Mouse (Mus musculus) common myeloid progenitor, adult 5-6 weeks (primary cell): ENCODE measurements around the gene Itch. TPM values are rescaled to one million over a fixed set of nuclear protein-coding genes. Genes with fewer than 3 reads are reported as not detected.
"Not testable (repeated sequence)": the region's sequence is repeated elsewhere in the genome, so short reads cannot be mapped to it uniquely, and the experiment has no call there.

Source experiments
- ATAC-seq: replicated peaks from 2 replicates; pipeline ENCODE4 v1.8.0; 2016; ENCODE audit warnings: low read depth, mild to moderate bottlenecking, moderate TSS enrichment, inconsistent platforms; ENCODE audit not compliant: poor library complexity, severe bottlenecking
- total RNA-seq: library from RNA; stranded (forward); fragments of 200-1000, 187-1606 nt; gene quantifications from 2 replicates; pipeline ENCODE4 v1.2.3, GENCODE M21; 2017

Gene Itch
- total RNA-seq, 1 experiment from 2014 or later = 64.5 TPM

DNA sequence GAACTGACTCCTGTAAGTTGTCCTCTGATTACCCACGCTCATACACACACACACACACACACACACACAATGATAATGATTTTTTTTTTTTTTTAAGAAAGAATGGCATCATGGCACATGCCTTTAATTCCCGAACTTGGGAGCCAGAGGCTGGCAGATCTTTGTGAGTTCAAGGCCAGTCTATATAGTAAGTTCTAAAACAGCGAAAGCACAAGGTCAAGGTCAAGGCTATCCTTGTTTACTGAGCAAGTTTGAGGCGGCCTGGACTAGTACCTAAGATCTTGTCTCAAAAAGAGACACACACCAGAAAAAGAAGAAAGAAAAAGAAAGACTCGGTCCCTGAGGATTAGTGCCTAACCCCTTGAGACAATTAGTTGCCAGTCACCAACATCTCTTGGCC is 7.7 kb downstream of the Itch start:
- no peak for ATAC-seq

DNA sequence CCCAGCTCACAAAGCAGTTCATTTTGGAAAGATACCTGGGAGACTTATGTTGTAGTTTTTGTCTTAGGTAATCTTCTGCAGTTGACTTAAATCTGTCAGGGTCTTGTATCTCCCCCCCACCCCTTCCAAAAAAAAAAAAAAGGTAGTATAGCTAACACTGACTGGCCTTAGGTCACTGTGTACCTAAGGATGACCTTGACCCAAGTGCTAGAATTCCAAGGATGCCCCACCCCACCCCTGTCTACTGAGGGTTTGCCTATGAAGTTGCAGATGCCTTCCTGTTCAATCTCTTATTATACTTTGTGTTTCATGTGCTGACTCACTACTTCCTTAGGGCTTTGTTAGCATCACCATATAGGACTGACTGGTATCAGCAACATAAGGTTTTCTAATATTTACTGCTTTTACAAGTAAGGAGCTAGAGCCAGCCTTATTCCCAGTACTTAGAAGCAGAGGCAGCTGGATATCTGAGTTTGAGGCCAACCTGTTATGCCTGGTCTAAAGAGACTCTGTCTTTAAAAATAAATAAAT is 8.8 kb downstream of the Itch start:
- no peak for ATAC-seq

DNA sequence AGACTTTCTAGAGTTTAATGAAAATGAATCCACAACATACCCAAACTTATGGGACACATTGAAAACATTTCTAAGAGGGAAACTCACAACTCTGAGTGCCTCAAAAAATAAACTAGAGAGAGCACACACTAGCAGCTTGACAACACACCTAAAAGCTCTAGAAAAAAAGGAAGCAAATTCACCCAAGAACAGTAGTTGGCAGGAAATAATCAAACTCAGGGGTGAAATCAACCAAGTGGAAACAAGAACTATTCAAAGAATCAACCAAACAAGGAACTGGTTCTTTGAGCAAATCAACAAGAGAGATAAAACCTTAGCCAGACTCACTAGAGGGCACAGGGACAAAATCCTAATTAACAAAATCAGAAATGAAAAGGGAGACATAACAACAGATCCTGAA is 16.0 kb downstream of the Itch start:
- not testable (repeated sequence) for ATAC-seq

DNA sequence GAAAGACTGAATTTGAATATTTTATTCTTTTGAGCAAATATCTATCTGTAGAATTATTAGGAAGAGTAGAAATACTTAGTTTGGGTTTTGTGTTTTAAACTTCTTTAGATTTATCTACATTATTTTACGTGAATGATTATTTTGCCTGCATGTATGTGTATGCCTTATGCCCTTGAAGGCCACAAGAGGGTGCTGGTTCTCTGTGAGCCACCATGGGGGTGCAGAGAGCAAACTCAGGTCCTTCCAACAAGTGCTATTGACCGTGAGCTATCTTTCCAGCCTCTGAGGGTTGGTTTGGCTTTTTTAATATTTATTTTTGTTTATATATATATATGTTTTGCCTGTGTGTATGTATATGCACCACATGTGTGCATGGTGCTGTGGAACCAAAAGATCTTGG is 74.1 kb downstream of the Itch start:
- peak; percentile 82 for ATAC-seq

DNA sequence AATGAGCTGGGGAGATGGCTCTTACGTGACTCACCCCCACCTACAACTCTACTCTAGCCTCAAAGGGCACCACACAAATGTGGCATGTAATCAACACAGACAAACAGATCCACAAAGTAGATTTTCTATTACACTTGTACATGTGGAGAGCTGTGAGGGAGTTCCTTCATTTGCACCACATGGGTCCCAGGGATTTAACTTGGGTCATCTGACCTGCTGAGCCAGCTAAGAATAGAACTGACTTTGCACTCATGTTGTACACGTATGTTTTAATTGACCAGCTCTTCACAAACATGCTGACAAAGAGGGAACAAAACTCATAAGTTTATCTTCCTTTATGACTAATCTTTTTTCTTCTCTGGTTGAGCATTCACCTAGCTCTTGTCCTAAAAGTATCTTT is 89.8 kb downstream of the Itch start:
- ATAC-seq = no peak

DNA sequence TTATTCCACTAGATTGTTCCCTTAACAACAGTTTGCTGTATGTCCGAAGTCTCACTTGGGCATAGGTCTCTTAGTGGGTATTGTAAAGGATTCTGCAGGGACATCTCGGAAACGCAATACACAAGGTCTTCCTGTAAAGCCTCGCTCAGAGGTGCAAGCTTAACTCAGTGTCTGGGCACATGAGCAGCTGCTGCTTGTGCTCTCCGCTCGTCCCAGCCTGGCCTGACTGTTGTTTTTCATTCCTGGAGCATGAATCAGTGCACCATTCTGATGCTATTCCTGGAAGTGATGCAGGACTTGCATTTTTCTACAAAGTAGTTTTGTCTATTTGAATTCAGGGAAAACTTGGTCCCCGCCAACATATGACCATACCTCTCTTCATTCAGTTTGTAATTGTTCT is 91.4 kb downstream of the Itch start:
- no peak for ATAC-seq

DNA sequence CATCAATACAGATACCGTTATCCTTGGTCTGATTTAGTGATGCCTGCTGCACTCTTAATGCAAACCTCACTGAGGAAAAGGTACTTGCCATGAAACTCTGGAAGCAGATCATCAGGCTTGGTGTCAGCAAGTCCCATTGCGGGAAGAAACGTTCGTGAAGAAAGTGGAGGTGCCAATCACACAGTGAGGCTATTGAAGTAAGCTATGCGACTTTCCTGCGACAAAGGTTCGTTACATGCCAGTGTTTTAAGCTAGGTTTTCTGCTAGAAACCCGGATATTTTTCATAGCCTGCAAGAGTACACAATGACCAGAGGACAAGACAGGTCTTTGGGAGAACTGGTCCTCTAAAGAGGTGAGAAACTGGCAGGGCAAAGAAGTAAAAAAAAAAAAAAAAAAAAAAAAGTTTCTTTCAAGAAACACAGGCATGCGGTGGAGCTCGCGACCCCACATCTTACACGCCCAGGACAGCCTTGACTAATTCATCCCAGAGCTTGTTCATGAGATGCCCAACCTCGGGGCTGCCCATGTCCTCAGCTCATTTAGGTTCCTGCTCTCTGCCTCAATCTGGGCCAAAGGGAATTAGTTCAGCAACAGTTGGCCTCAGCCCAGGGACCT is 102.5 kb downstream of the Itch start:
- ATAC-seq = peak; percentile 72

DNA sequence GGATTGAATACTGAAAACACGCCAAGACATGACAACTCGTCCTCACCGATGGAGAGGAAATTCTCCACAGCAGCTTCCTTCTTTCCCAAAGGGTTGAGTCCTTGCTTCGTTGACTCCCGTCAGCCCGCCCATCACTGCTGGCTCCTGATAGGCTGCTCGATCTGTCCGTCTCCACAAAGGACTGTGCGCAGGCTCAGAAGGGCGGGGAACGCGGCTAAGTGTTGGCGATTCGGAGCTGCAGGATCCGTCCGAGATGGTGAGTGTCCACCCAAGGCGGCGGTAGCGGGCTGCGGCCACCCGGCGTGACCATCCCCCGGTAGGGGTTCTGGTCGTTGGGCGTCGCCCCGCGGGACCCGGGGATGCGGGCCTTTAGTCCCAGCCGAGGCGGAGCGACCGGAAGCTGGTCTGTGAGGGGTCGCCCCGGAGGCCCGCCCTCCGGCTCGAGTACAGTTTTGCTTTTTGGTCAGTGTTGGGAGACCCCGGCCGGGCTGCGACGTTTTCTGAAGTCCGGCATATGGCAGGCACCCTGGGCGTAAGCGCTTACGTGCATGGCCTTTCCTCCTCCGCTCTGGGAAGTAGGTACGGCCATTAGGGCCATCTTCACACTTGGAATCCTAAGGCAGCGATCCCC is 103.2 kb downstream of the Itch start, which contains the start of gene Dynlrb1:
TSS of gene Dynlrb1 (plus strand) at position 172 of the 631 bp plus-strand sequence.
- peak; percentile 98 for ATAC-seq

DNA sequence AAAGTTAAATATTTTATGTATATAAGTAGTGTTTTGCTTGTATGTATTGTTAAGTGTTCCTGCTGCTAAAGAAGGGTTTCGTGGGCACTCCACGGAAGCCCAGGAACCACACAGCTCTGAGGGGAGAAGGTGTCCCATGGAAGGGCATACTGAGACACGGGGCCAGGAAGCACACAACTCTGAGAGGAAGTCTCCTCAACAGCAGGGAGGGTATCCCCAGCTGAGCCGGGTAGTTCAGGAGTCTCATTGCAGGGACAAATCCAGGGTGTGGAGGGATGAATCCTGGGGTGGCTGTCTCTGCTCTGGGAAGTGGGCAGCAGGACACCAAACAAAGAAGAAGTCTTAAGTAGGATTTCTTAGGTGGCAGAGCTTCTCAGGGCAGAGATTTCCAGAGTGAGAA is 104.0 kb downstream of the Itch start:
- no peak for ATAC-seq

DNA sequence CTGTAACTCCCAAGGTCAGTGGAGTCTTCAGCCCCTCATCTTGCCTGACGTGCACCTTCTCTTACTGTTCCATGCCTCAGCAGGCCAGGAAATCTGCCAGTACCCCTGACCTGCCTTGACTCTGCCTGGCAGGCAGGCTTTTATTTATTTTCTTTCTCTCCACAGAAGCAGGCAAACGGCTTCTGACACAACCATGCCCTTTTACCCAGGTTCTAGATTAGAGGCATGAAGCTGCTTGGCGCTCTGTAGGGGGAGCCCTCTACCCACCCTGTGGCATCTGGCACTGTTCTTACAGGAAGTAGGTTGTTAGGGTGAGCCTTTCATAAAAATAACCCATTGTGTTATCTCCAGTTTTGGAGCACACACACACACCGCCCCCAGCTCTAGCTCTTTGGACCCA is 107.6 kb downstream of the Itch start:
- ATAC-seq = no peak

DNA sequence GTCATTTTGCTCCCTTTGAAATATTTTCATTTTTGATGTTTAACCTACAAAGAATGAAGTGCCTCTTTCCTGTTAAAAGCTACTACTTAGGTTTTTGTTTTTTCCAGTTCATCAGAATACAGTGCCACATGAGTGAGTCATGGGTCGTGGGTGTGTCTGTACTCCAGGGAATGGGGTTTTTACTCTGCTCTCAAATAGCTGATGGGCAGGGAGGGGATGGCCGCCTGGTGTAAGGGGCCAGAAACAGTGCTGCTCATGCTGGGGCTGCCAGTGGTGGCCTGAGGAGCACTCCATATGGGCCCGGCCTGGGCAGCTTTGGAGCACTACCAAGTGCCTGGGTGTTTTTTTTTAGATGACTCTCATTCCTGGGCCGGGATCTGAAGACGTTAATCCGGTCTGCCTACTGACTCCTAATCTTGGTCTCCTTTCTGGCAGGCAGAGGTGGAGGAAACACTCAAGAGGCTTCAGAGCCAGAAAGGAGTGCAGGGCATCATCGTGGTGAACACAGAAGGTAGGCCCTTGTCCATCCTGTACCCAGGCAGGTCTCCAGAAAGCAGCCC is 109.1 kb downstream of the Itch start:
- no peak for ATAC-seq

DNA sequence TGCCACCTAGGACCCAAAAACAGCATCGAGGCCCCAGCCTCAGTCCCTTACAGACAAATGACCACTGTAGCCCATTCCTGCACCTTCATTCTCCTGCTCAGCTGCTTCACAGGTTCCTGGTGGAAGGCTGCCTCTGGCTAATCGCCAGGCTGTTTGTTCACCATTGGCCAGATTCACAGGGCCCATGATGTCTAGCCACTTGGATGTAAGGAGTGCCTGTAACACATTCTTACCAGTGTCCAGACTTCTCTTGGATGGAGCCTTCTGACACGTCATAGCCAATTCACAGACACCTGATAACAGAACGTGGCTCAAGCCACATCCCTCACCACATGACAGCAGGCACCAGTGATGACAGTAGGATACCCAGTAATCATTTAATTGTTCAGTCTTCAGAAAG is 112.9 kb downstream of the Itch start:
- no peak for ATAC-seq

DNA sequence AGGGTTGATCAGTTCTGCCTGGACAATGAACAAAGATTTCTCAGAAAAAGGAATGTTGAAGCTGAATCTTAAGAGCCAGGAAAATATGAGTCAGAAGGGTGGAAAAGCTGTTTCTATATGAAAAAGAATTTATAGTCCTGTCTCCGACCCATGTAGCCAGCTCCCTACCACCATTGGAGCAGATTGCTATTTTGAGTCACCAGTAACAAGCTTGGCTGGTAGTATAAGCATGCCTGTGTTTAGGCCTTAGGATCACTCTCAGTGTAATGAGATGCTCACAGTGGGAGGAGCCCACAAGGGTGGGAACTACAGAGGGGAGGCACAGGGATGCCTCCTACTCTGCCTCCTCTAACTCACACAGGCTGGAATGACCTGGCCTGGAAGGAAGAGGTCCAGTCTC is 114.9 kb downstream of the Itch start:
- ATAC-seq = no peak

DNA sequence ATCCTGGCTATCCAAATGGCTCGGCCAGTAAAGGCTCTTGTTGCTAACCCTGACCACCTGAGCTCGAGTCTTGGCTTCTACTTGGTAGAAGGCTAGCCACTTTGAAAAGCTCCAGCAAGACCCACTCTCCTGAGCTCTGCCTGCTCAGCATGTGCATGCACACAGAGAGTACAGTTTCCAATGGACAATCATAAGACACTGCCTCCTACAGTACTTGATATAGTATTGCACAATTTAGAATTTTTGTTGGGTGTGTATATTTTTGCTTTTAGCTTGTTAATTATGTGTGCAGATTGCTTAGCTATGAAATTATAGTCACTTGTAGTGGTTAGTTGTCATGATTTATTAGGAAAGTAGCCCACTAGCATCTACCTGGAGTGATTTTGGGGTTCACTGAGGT is 115.4 kb downstream of the Itch start:
- ATAC-seq = 0 out of 2 replicates have a peak, but pooled peaks have one; percentile 32

DNA sequence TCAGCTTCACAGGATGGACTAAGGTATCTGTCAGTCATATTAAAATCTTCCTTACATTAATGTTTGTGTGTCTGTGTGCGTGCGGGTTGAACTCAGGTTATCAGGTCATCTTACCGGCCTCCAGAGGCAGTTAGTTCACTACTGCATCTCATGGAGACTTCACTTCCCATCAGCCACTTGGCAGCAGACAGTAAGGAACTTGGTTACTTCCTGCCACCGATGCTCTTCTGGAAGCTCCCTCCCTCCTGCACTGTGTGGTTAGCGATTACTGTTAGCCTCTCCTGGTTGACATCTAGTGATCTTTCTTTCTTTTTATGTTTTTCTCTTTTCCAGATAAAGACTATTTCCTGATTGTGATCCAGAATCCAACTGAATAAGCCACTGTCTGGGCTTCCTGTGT is 116.3 kb downstream of the Itch start:
- ATAC-seq = 0 out of 2 replicates have a peak, but pooled peaks have one; percentile 29

DNA sequence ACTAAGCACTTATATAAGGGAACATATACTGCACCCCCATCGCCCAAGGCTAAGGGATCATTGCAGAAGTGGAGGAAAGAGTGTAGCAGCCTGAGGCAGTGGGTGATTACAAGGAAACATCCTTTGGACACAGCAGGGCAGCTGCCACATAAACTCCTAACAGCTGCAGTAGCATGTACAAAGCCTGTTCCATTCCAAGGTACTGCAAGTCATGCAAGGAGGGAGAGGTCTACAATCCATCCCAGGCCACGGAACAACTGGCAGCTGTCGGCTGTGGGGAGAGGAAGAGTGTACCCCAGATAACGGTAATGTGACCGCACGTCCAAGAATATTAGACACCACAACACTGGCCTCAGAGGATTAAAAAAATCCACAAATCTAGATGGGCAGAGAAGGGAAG is 132.2 kb downstream of the Itch start:
- ATAC-seq = no peak

DNA sequence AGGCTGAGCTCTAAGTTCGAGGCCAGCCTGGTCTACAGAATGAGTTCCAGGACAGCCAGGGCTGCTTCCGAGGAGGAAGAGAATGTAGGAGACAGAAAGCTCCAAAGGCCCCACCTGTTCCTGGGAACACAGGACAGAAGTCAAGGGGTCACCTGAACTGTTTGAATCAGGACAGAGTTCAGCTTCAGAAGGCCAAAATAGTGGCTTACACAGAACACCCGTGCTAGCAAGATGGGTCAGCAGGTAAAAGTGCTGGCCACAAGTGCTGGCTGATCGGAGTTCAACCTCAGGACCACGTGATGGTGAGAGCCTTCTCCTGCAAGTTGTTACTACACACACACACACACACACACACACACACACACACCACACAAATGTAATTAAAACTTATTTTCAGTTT is 133.6 kb downstream of the Itch start:
- no peak for ATAC-seq

DNA sequence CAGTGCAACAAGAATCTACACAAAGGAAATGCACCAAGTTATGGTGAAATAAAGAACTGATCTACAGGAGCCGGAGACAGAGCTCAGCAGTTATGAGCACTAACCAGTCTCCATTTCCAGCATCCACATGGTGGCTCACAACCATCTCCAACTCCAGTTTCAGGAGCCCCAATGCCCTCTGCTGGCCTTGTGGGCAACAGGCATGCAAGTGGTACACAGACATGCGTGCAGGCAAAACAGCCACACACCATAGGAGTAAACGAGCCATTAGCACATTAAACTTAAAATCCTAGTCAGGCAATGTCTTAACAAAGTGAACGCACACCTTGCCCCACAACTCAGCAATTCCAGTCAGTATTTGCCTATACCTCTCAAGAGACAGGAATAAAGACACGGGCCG is 138.6 kb downstream of the Itch start:
- peak; percentile 51 for ATAC-seq

DNA sequence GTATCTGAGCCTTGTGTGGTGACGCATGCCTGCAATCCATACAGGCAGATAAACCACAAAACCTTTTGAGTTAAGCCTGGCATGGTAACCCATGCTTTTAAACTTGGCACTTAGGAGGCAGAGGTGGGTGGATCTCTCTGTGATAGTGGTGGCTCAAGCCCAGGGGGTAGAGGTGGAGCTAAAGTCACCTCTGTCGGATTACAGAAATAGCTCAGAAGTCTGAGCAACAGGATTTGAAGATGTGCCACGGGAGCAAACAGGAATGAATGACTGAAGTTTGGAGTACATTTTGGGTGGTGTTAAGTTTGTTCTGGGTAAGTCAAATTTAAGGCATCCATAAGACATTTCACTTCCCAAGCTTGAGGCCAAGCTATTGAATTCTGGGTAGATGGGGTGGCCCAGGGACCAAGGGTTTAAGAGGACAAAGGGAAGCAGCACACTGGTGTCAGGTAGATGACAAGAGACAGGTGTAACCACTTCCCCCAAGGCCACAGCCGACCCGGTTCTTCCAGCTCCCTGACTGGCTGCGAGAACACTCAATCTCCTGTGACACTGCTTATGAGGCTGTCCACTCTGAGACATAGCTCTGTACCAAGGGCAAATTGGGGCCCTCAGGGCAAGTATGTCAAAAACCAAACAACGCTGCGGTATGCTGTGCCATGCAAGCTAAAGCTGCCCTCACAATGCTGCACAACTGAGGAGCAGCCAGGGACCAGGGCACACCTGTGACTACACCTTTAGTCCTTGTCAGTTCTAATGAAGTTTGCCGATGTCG is 139.3 kb downstream of the Itch start:
- ATAC-seq = no peak

DNA sequence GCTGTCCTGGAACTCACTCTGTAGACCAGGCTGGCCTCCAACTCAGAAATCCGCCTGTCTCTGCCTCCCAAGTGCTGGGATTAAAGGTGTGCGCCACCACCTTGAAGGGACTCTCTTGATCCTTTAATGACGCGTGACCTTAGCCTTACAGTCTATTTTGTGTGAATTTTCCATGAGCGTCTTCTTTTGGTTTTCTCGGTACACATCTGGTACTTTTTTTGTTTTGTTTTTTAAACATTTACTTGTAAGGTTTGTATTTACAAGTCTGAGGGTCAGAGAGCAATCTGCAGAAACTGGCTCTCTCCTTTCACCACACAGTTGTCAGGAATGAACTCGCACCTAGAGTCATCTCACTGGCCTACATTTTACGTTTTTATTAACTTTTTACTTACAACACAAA is 140.3 kb downstream of the Itch start:
- ATAC-seq = no peak

DNA sequence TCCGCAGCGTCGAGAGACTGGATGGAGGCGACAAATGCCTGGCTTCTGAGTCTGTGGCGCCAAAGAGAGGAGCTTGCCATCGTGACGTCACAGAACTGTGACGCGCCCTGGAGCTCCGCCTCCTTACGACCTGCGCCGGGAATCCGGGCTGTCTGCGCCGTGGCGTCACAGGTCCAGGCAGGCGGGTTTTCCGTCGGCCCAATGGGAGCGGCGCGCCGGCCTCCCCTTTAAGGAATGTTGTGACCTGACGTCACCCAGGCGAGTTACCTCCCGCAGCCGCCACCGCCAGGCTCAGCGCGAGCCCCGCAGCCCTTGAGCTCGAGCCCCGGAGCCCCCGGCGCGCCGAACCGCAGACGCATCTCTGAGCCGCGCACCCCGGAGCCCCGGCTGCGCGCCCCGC is 142.9 kb downstream of the Itch start, which contains the start of gene Map1lc3a:
TSS of gene Map1lc3a (plus strand) at position 103 of the 400 bp plus-strand sequence.
- ATAC-seq = peak; percentile 91
